Mouse (Mus musculus) limb, embryonic 14.5 days (tissue): ENCODE measurements around the gene Tcte1. TPM values are rescaled to one million over a fixed set of nuclear protein-coding genes. Genes with fewer than 3 reads are reported as not detected.

ENCODE experiments used
- ATAC-seq: fragments of 200-750 bp; cut with Nextera tagmentation; 2 replicates; pipeline ENCODE4 v1.8.0; 2017; ENCODE audit warnings: low read depth, moderate number of reproducible peaks, moderate TSS enrichment; ENCODE audit not compliant: low FRiP score
- DNase-seq: peaks from one replicate; pipeline ENCODE4 v3.0.0-alpha.2; 2015; ENCODE audit warnings: low spot score
- H3K27ac ChIP-seq: fragments of 300-500 bp; sonication (generic); replicated peaks from 2 replicates; pipeline ENCODE4 v1.5.1; 2014; ENCODE audit warnings: low read depth, mild to moderate bottlenecking, low read length, moderate library complexity, mixed read lengths
- H3K27me3 ChIP-seq: fragments of 300-500 bp; sonication (generic); 2 replicates; pipeline ENCODE4 v1.6.1; 2014; ENCODE audit warnings: low read length, mixed read lengths; ENCODE audit not compliant: control insufficient read depth, insufficient read depth
- H3K36me3 ChIP-seq: fragments of 300-500 bp; sonication (generic); 2 replicates; pipeline ENCODE4 v1.6.1; 2014; ENCODE audit warnings: mild to moderate bottlenecking, low read length, moderate library complexity, mixed read lengths; ENCODE audit not compliant: control insufficient read depth, insufficient read depth
- H3K4me1 ChIP-seq: fragments of 300-500 bp; sonication (generic); 2 replicates; pipeline ENCODE4 v1.6.1; 2014; ENCODE audit warnings: antibody characterized with exemption, low read length, mixed read lengths; ENCODE audit not compliant: control insufficient read depth, insufficient read depth
- H3K4me2 ChIP-seq: fragments of 300-500 bp; sonication (generic); replicated peaks from 2 replicates; pipeline ENCODE4 v1.6.1; 2014; ENCODE audit warnings: low read depth, mild to moderate bottlenecking, low read length, moderate library complexity; ENCODE audit not compliant: severe bottlenecking
- H3K4me3 ChIP-seq: fragments of 300-500 bp; sonication (generic); replicated peaks from 2 replicates; pipeline ENCODE4 v1.5.1; 2014; ENCODE audit warnings: low read length
- H3K9ac ChIP-seq: fragments of 300-500 bp; sonication (generic); 2 replicates; pipeline ENCODE4 v1.6.1; 2014; ENCODE audit warnings: mild to moderate bottlenecking, low read depth, low read length, moderate library complexity; ENCODE audit not compliant: severe bottlenecking
- H3K9me3 ChIP-seq: fragments of 300-500 bp; sonication (generic); 2 replicates; pipeline ENCODE4 v1.6.1; 2016; ENCODE audit warnings: low read length; ENCODE audit not compliant: control insufficient read depth
- POLR2A ChIP-seq: fragments of 200-500 bp; IDR thresholded peaks from 2 replicates; pipeline ENCODE4 v1.8.0; 2012; ENCODE audit warnings: inconsistent platforms, mild to moderate bottlenecking, moderate library complexity, borderline replicate concordance; ENCODE audit not compliant: insufficient read depth, insufficient read length; ENCODE audit errors: extremely low read depth
- WGBS: fragments of 180-500 bp; shearing (Covaris S2); extraction: QIAGEN DNeasy Blood & Tissue Kit; methylation state at CpG from one replicate; pipeline ENCODE4 v1.1.7; 2014; 5-methylcytosine and 5-hydroxymethylcytosine counted together
- polyA plus RNA-seq, 2 experiments: library from polyadenylated mRNA; depleted of rRNA in 1 of 2; stranded (reverse) in 1 of 2; unstranded in 1 of 2; fragments of >200 nt; fragmentation: Nextera tagmentation in 1 of 2; extraction: Ambion mirVana in 1 of 2; gene quantifications; 2 replicates each; pipeline versions ENCODE4 v1.2.1 to v1.2.3; 2012 to 2014

Gene Tcte1
- polyA plus RNA-seq, 2 experiments: 0.74 TPM; not detected in 1

GRCm38 (mm10) chr17:45480429-45480828 is 42.8 kb upstream of the Tcte1 start:
- DNase-seq: no peak
- H3K9me3 ChIP-seq: no peaks in the 10 kb centered on the region
- no peak for ATAC-seq
- no peaks in the 10 kb centered on the region for H3K36me3 ChIP-seq
- H3K9ac ChIP-seq: no peak overlapping the region
- no peak overlapping the region for H3K4me2 ChIP-seq
- 32% methylated on average over 2 of the region's 2 CpGs for WGBS
- TF ChIP-seq POLR2A: no peak
- H3K4me1 ChIP-seq: no peaks in the 10 kb centered on the region
- no peaks in the 10 kb centered on the region for H3K27me3 ChIP-seq
- H3K27ac ChIP-seq: no peak overlapping the region
- no peak overlapping the region for H3K4me3 ChIP-seq

GRCm38 (mm10) chr17:45485581-45485980 is 37.7 kb upstream of the Tcte1 start:
- DNase-seq (no peak), ATAC-seq (no peak)
- H3K4me1 ChIP-seq: no peaks in the 10 kb centered on the region
- no peak overlapping the region for H3K9ac ChIP-seq
- no peak overlapping the region for H3K27ac ChIP-seq
- no peak overlapping the region for H3K4me2 ChIP-seq
- no peak for TF ChIP-seq POLR2A
- H3K27me3 ChIP-seq: no peaks in the 10 kb centered on the region
- 86% methylated on average over 7 of the region's 7 CpGs for WGBS
- no peaks in the 10 kb centered on the region for H3K36me3 ChIP-seq
- H3K4me3 ChIP-seq: no peak overlapping the region
- H3K9me3 ChIP-seq: no peaks in the 10 kb centered on the region

GRCm38 (mm10) chr17:45487216-45487615 is 36.0 kb upstream of the Tcte1 start:
- Histone ChIP-seq H3K36me3 (no peaks in the 10 kb centered on the region), H3K4me3 (no peak overlapping the region), H3K4me2 (no peak overlapping the region), H3K4me1 (no peaks in the 10 kb centered on the region), H3K9ac (no peak overlapping the region), H3K9me3 (no peaks in the 10 kb centered on the region), H3K27ac (no peak overlapping the region), H3K27me3 (no peaks in the 10 kb centered on the region)
- no peak for ATAC-seq
- DNase-seq: no peak
- 15% methylated on average over 5 of the region's 5 CpGs for WGBS
- TF ChIP-seq POLR2A: no peak

- H3K9ac ChIP-seq: no peak overlapping the region
Measured at GRCm38 (mm10) chr17:45488321-45489254, 34.6 kb upstream of the Tcte1 start.

DNA sequence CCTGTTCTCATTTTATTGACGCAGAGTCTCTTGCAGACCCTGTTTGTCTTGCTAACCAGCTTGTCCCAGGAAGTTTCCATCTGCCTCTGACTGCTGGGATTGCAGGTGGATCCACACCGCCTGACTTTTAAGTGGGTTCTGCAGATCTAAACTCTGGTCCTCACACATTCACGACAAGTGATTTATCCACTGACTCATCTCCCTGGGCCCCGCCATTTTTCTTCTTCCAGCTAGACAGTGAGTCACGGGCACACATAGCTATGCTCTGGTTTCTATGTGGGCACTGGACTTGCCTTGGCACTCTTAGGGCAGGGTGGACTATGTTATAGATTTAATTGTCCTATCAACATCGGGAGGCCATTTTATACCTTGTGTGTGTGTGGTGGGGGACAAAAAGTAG is 33.5 kb upstream of the Tcte1 start:
- Histone ChIP-seq H3K4me1 (no peaks in the 10 kb centered on the region), H3K4me3 (no peak overlapping the region), H3K27ac (no peak overlapping the region), H3K9ac (no peak overlapping the region), H3K9me3 (no peaks in the 10 kb centered on the region), H3K4me2 (no peak overlapping the region), H3K27me3 (no peaks in the 10 kb centered on the region), H3K36me3 (no peaks in the 10 kb centered on the region)
- ATAC-seq (no peak), DNase-seq (no peak)
- TF ChIP-seq POLR2A: no peak
- 83% methylated on average over 6 of the region's 6 CpGs for WGBS

More at GRCm38 (mm10) chr17:45488321-45489254, 34.6 kb upstream of the Tcte1 start:
- 84% methylated on average over 23 of the region's 23 CpGs for WGBS
- H3K36me3 ChIP-seq: no peaks in the 10 kb centered on the region
- no peak overlapping the region for H3K4me3 ChIP-seq
- no peak overlapping the region for H3K27ac ChIP-seq
- DNase-seq: no peak
- no peak overlapping the region for H3K4me2 ChIP-seq
- no peak for TF ChIP-seq POLR2A
- no peaks in the 10 kb centered on the region for H3K9me3 ChIP-seq
- ATAC-seq: no peak
- H3K27me3 ChIP-seq: no peaks in the 10 kb centered on the region
- H3K4me1 ChIP-seq: no peaks in the 10 kb centered on the region
